Mouse (Mus musculus) cerebellum, adult (tissue): ENCODE data around the gene Srsf6.

Experiments
- ATAC-seq: cut with Nextera tagmentation; 2 replicates; pipeline ENCODE4 v1.9.2; 2017; ENCODE audit warnings: mild to moderate bottlenecking, moderate library complexity, mixed read lengths; ENCODE audit not compliant: insufficient number of reproducible peaks, low FRiP score, low TSS enrichment

Srsf6 gene

DNA sequence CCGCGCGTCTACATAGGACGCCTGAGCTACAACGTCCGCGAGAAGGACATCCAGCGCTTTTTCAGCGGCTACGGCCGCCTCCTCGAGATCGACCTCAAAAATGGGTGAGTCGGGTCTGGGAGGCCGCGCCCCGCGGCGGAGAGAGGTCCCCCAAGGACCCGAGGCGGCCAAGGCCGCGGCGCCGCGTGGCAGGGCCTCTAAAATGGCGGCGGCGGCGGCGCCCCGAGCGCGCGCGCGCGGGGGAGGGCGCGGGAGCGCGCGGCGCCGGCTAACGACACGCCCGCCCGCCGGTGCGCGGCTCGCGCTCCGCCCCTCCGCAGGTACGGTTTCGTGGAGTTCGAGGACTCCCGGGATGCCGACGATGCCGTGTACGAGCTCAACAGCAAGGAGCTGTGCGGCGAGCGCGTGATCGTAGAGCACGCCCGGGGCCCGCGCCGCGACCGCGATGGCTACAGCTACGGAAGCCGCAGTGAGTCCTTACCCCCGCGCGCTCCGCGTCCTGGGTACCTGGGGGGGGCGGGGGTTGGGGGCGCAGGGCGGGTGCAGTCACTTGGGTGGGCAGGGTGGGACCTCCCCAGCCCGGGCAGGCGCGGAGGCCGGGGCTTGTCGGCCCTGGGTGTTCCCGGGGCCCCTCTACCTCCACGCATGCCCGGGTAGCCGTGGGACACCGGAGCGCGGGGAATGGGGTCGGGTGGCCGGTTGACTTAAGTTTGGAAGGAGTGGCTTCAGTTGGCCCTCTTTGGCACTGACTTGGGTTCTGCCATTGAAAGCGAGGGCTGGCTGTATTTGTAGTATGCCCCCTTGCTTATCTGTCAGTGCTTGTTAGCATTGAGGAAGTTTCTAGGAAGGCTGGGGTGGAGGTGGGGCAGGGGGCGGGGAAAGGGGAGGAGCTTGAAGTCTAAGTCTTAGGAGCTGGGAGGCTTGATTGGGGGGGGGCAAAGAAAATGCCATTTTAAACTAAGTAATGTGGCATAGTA is 634 bp downstream of the Srsf6 start:
- peak; percentile 34 for ATAC-seq

DNA sequence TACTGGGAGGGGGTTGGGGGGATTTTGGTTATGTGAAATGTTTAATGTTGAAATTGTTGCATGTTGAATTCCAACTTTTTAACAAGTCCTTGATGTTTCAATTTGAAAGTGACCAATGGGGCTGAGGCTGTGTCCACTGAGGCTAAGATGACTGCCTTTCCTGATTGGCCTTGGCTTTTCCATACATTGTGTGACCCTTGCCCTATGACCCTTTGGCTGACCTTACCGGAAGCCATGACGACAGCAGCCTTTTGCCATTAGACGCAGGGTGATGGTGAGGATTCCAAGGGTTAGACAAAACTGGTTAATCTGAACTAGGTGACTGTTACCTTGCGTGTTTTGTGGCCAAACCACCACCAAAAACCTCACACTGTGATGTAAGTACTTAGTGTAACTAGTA is 1.4 kb downstream of the Srsf6 start:
- ATAC-seq = no peak

- ATAC-seq = no peak
These were observed 3.1 kb downstream of the Srsf6 start for GRCm38 (mm10) chr2:162934421-162934820.

- ATAC-seq = no peak
These were observed 4.4 kb downstream of the Srsf6 start for GRCm38 (mm10) chr2:162935700-162936099.

GRCm38 (mm10) chr2:162939562-162939961 is 8.2 kb downstream of the Srsf6 start:
- ATAC-seq = no peak

DNA sequence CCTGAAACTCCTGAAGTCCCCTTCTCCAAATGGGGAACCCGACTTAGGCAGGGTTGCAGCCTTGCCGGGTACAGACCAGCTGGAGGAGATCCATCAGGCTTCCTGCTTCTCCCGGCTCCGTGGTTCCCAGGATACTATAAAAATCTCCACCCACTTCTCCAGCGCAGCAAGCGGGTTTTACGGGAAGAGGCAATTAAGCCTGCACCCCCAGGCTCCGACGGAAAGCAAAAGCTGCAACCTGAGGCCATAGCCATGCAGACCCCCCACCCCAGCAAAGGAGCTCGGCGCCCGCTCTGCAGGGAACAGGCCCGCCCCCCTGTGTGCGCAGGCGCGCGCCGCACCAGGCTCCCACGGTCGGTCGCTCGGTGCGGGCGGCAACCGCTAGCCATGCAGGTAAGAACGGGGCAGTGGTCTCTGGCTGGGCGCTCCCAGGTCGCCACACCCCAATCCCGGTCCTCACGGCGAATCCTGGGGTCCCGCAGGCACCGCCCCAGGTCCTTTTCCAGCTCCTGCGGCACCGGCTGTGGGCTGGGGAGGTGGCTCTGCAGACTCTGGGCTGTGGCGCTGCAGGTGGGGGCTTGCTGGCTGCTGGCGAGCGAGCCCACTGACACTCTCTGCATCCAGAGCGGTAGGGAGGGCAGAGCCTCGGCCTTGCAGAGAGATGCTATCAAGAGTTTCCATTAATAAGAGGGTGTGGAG is 12.0 kb downstream of the Srsf6 start, which contains the start of gene L3mbtl1:
TSS of gene L3mbtl1 (plus strand) at position 325 of the 699 bp plus-strand sequence.
- peak; percentile 41; the same call in 1 of the 2 replicates for ATAC-seq

- no peak for ATAC-seq
These were observed 12.6 kb downstream of the Srsf6 start for GRCm38 (mm10) chr2:162943931-162944330.

GRCm38 (mm10) chr2:162946964-162947363 is 15.6 kb downstream of the Srsf6 start:
- ATAC-seq = no peak

DNA sequence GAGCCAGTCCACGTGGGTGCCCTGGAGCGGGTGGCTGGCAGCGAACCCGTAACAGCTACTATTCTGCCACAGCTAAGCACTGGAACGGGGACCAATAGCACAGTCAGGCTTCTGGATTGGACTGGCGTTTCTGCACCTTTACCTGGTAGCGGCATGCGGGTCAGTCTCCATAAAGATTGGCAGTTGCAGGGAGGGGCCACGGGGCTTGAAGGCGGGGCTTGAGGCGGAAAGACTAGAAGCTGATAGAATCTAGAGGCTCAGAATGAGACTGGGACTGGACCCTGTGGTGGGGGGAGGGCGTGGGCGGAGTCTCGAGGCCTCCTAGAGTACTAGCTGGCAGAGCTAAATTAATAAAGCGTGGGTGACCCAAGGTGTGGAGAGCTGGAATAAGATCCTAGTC is 16.4 kb downstream of the Srsf6 start:
- no peak for ATAC-seq

DNA sequence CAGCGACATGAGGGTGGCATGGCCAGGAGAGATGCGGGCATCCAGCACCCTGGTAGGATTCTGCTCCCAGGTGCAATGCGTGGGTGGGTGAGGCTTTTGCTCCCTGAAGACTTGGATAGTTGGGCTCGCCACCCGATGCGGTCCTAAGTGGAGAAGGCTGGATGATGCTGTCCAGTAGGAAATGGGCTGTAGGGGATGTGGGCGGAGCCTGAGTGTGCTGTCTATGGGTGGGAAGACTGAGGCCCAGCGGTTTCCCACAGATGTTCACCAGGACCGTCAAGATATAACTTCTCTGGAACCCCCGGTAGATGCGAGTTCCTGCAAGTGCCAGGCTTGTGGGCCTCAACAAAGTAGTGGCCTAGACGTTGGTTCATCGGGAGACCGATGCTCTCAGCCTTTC is 16.9 kb downstream of the Srsf6 start:
- no peak for ATAC-seq

GRCm38 (mm10) chr2:162950776-162951175 is 19.4 kb downstream of the Srsf6 start:
- no peak for ATAC-seq

DNA sequence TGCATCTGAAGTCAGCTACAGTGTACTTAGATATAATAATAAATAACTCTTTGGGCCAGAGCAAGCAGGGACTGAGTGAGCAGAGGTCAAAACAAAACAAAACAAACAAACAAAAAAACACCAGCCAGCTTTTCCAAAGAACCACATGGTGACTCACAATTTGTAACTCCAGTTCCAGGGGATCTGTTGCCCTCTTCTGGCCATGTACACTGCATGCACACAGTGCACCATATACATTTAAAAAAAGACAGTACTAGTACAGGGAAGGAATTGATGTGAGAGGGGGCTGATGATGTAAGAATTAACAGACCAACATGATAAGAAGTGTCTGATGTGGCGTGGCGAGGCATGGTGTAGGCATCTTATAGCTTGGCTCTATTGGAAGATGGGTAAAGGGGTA is 25.5 kb downstream of the Srsf6 start:
- no peak for ATAC-seq

DNA sequence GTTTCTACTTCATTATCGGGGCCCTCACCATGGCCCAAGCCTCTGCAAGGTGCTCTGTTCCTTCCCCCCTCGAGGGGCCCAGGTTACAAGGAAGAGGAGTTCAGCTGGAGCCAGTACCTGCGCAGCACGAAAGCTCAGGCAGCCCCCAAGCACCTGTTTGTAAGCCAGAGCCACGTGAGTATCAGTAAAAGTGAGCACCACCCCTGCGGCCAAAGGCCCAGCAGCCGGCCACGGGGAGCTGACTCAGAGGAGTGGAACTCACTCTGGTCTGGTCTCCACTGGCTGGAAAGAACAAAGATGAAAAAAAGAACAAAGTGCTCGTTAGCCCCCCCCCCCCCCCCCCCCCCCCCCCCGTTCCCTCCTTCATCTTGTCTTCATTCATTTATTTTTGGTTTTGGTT is 30.0 kb downstream of the Srsf6 start:
- no peak for ATAC-seq

GRCm38 (mm10) chr2:162966734-162967133 is 35.4 kb downstream of the Srsf6 start:
- ATAC-seq = no peak

DNA sequence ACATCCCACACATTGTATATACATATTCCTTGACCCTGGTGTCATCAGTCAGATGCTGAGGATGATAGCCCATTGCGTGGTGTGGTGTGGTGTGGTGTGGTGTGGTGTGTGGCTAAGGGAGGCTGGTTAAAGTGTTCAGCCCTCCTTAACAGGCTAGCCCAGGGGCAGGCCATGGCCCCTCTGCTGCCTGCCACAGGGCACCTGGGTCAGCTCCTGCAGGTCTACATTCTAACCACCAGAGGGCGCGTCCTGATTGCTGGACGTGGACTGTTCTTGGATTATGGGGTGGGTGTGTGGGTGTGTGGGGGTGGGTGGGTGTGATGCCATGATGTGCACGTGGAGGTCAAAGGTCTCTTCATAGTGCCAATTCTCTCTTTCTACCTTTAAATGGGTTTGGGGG is 37.0 kb downstream of the Srsf6 start:
- ATAC-seq = 0 out of 2 replicates have a peak, but pooled peaks have one; percentile 32

- no peak for ATAC-seq
These were observed 37.8 kb downstream of the Srsf6 start for GRCm38 (mm10) chr2:162969101-162969500.

- no peak for ATAC-seq
These were observed 39.6 kb downstream of the Srsf6 start for GRCm38 (mm10) chr2:162970896-162971295.

DNA sequence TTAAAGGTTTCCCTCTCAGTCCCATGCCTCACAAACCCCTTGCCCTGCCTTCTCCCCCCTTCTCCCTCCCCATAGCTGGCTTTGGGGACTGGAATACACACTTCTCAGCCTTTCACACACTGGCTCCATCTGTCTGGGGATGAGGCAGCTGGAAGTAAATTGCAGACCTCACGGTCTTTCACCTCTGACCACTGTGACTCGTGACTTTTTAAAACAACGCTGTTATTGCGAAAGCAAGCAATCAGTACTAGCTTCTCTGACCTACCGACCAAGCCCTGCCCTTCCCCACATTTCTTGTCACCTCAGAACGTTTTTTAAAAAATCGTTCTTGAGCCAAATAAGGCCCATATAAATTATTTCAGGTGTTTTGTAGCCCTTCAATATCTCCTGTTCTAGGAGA is 41.4 kb downstream of the Srsf6 start:
- no peak for ATAC-seq

- ATAC-seq = no peak
These were observed 41.9 kb downstream of the Srsf6 start for GRCm38 (mm10) chr2:162973206-162973605.

- ATAC-seq = no peak
These were observed 42.3 kb downstream of the Srsf6 start for GRCm38 (mm10) chr2:162973637-162974036.

- peak; percentile 20; the same call in 1 of the 2 replicates for ATAC-seq
These were observed 43.9 kb downstream of the Srsf6 start for GRCm38 (mm10) chr2:162975157-162975775.
